Mouse (Mus musculus) small intestine, adult 2 months (tissue): ENCODE data around the gene Slc24a4. TPM values are rescaled to one million over a fixed set of nuclear protein-coding genes. Genes with fewer than 3 reads are reported as not detected.
"Not testable (repeated sequence)": the region's sequence is repeated elsewhere in the genome, so short reads cannot be mapped to it uniquely, and the experiment has no call there.

Source experiments
- H3K27ac ChIP-seq: fragments of 200-500 bp; 2 replicates; pipeline ENCODE4 v1.5.1; 2012; ENCODE audit warnings: low read depth, low read length, control low read depth, inconsistent platforms; ENCODE audit not compliant: insufficient read depth
- H3K27me3 ChIP-seq: fragments of 200-500 bp; 2 replicates; pipeline ENCODE4 v1.6.1; 2012; ENCODE audit warnings: mild to moderate bottlenecking, moderate library complexity, low read length, inconsistent platforms; ENCODE audit not compliant: control insufficient read depth, insufficient read depth
- H3K36me3 ChIP-seq: fragments of 200-500 bp; 2 replicates; pipeline ENCODE4 v1.6.1; 2012; ENCODE audit warnings: mild to moderate bottlenecking, low read length, control low read depth, inconsistent platforms; ENCODE audit not compliant: control insufficient read depth, insufficient read depth
- H3K4me1 ChIP-seq: fragments of 200-500 bp; 2 replicates; pipeline ENCODE4 v1.6.1; 2012; ENCODE audit warnings: low read length, inconsistent platforms, mixed read lengths; ENCODE audit not compliant: control insufficient read depth, insufficient read depth, insufficient read length
- H3K4me3 ChIP-seq: fragments of 200-500 bp; 2 replicates; pipeline ENCODE4 v1.5.1; 2012; ENCODE audit warnings: low read depth, mild to moderate bottlenecking, control low read depth, inconsistent platforms, low read length, moderate library complexity
- CTCF ChIP-seq: fragments of 200-500 bp; IDR thresholded peaks from 2 replicates; pipeline ENCODE4 v1.5.1; 2012; ENCODE audit warnings: low read depth, mild to moderate bottlenecking, control low read depth, inconsistent platforms, low read length, moderate library complexity, mixed read lengths; ENCODE audit not compliant: insufficient replicate concordance, insufficient read length; ENCODE audit errors: extremely low read depth
- POLR2A ChIP-seq: fragments of 200-500 bp; IDR thresholded peaks from 2 replicates; pipeline ENCODE4 v1.6.1; 2012; ENCODE audit warnings: low read depth, mild to moderate bottlenecking, control low read depth, inconsistent platforms, low read length, moderate library complexity
- WGBS: fragments of 180-500 bp; shearing (Covaris S2); methylation state at CpG from one replicate; pipeline ENCODE4 v1.1.7; 2018; 5-methylcytosine and 5-hydroxymethylcytosine counted together
- polyA plus RNA-seq: library from polyadenylated mRNA; depleted of rRNA; stranded (reverse); fragments of >200 nt; gene quantifications from 2 replicates; pipeline ENCODE4 v1.2.3, GENCODE M21; 2012

The Slc24a4 gene
- polyA plus RNA-seq, 1 experiment: not detected

GRCm38 (mm10) chr12:102266433-102266832, 137.9 kb downstream of the Slc24a4 start:
- Histone ChIP-seq H3K27ac (no peak overlapping the region), H3K27me3 (no peaks in the 10 kb centered on the region), H3K4me1 (peaks cover 3% of the 10 kb centered on the region; the same call in 1 of the 2 replicates), H3K4me3 (no peak overlapping the region), H3K36me3 (no peaks in the 10 kb centered on the region)
- TF ChIP-seq CTCF (no peak), POLR2A (no peak)
- WGBS: 85% methylated on average over 8 of the region's 8 CpGs

DNA sequence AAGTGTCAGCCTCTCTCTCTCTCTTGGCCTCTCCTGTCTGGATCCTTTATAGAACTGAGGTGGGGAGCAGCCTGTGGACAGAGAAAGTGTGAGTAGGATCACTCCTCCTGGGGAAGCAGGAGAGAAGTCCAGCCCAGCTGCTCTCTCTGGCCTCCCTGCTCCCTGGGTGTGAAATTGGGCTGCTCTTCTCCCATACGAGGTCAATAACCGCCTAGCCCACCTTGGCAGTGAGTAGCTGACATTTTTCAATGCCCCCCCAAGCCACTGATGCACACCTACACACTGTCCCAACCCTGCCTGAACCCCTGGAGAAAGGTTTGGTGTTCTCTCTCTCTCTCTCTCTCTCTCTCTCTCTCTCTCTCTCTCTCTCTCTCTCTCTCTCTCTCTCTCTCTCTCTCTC, 140.6 kb downstream of the Slc24a4 start:
- H3K27me3 ChIP-seq: no peaks in the 10 kb centered on the region
- no peaks in the 10 kb centered on the region for H3K4me1 ChIP-seq
- H3K27ac ChIP-seq: no peak overlapping the region
- WGBS: 49% methylated on average over 2 of the region's 2 CpGs
- no peak for TF ChIP-seq CTCF
- H3K4me3 ChIP-seq: no peak overlapping the region
- no peaks in the 10 kb centered on the region for H3K36me3 ChIP-seq

DNA sequence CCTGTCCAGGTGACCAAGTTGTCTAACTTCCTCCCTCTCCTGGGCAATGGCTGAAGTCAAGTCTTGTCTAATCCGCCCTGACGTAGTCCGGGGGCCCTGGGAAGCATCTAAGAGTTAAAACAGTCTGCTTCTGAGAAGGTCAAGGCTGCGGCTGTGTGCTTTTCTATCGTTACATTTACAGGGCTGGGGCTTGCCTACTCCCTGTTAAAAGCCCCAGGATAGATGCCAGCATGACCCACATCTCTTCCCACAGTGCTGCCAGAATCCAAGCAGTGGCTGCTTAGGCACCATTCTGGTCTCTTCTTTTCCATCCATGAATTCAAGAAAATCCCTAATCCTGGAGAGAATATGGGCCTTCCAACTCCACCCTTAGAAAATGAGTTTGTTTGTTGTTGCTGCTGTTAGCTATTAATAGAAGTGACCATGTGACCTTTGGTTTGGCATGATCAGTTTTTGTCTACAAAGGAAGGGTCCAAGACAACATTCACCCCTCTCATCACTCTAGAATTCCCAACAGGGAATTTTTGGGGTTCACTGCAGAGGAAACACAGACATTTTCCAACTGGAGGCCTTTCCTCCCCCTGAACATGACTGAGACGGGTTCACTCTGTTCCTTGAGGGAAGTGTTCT, 142.4 kb downstream of the Slc24a4 start:
- no peak overlapping the region for H3K4me3 ChIP-seq
- H3K4me1 ChIP-seq: no peaks in the 10 kb centered on the region
- 82% methylated on average over 6 of the region's 6 CpGs for WGBS
- H3K36me3 ChIP-seq: no peaks in the 10 kb centered on the region
- no peak overlapping the region for H3K27ac ChIP-seq
- no peaks in the 10 kb centered on the region for H3K27me3 ChIP-seq
- no peak for TF ChIP-seq POLR2A
- no peak for TF ChIP-seq CTCF

- H3K27ac ChIP-seq: no peak overlapping the region
- no peak for TF ChIP-seq CTCF
- no peak for TF ChIP-seq POLR2A
- H3K36me3 ChIP-seq: no peaks in the 10 kb centered on the region
- no peaks in the 10 kb centered on the region for H3K27me3 ChIP-seq
- H3K4me1 ChIP-seq: no peaks in the 10 kb centered on the region
- H3K4me3 ChIP-seq: no peak overlapping the region
- WGBS: 64% methylated on average over 4 of the region's 4 CpGs
These were observed 142.9 kb downstream of the Slc24a4 start for GRCm38 (mm10) chr12:102271447-102271846.

GRCm38 (mm10) chr12:102275833-102276443, 147.4 kb downstream of the Slc24a4 start:
- Histone ChIP-seq H3K4me3 (no peak overlapping the region), H3K36me3 (no peaks in the 10 kb centered on the region), H3K4me1 (no peaks in the 10 kb centered on the region), H3K27me3 (no peaks in the 10 kb centered on the region), H3K27ac (no peak overlapping the region)
- no peak for TF ChIP-seq CTCF
- TF ChIP-seq POLR2A: no peak
- WGBS: 38% methylated on average over 7 of the region's 7 CpGs

DNA sequence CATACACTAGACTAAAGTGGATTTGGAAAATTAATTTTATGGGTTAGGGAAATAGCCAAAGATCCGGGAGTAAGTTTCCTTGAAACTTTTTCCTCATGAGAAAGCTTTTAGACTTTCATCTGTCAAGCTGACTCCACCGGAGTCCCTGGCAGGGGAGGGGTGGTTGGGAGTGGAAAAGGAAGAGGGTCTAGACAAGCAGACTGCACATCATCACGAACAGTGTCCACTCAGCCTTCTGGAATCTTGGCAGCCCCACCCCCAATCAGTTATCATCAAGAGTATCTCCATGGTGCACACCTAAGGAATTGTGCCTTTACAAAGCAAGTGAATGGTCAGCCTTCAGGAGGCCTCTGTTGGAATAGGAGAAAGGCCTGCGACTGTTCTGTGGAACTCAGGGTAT, 151.8 kb downstream of the Slc24a4 start:
- H3K27me3 ChIP-seq, H3K36me3 ChIP-seq, H3K4me3 ChIP-seq, H3K4me1 ChIP-seq, H3K27ac ChIP-seq: not testable (repeated sequence)
- WGBS: 79% methylated on average over 4 of the region's 4 CpGs

- peaks cover 6% of the 10 kb centered on the region; the same call in 1 of the 2 replicates for H3K4me1 ChIP-seq
- no peak overlapping the region for H3K27ac ChIP-seq
- no peak for TF ChIP-seq CTCF
- 62% methylated on average over 7 of the region's 7 CpGs for whole genome bisulfite sequencing
- H3K36me3 ChIP-seq: no peaks in the 10 kb centered on the region
- H3K27me3 ChIP-seq: no peaks in the 10 kb centered on the region
- H3K4me3 ChIP-seq: no peak overlapping the region
These were observed 152.5 kb downstream of the Slc24a4 start for GRCm38 (mm10) chr12:102280867-102281503.
